In the genomic region with DNA sequence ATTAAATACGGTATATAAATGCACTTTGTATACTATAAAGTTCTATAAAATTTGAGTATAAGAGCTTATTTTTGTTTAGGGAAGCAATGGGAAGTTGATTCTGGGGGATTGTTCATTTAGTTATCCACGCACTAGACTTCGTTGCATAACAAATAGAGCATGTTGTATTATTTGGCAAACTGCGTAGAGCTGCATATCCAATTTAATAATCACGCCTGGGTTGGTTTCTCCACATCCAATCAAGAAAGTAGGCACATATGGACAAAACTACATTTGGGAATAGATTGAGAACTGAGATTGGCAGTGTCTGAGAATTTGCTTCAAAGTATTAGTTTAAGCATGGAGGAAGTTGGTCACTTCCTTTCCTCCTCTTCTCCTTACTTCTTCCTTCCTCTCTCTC, we compare ENCODE assay signal across 18 mouse cellular contexts.
"Had no signal": no experiment of that assay in that cellular context is flagged by ENCODE, and none has a peak within 500 bp of the region (broad histone marks: within the 10 kb centered on the region; RNA-seq: fewer than 3 reads in every experiment).

No protein-coding gene starts in this region.

- H3K27me3 ChIP-seq: midbrain, embryonic 13.5 days; midbrain, embryonic 15.5 days; neural tube, embryonic 13.5 days; neural tube, embryonic 15.5 days had no signal

- H3K4me3 ChIP-seq: midbrain, embryonic 10.5 days; midbrain, embryonic 13.5 days; midbrain, embryonic 15.5 days; myocyte; neural tube, embryonic 13.5 days; neural tube, embryonic 15.5 days had no signal

- H3K9ac ChIP-seq: lung, embryonic 14.5 days; midbrain, embryonic 13.5 days; midbrain, embryonic 15.5 days; neural tube, embryonic 13.5 days; neural tube, embryonic 15.5 days had no signal

- H3K9me3 ChIP-seq: midbrain, embryonic 10.5 days; midbrain, embryonic 13.5 days; midbrain, embryonic 15.5 days; neural tube, embryonic 13.5 days; neural tube, embryonic 15.5 days had no signal

- H3K4me2 ChIP-seq: lung, embryonic 14.5 days; midbrain, embryonic 13.5 days; midbrain, embryonic 15.5 days; neural tube, embryonic 13.5 days; neural tube, embryonic 15.5 days had no signal

- H3K27ac ChIP-seq: midbrain, embryonic 10.5 days; midbrain, embryonic 13.5 days; midbrain, embryonic 15.5 days; neural tube, embryonic 13.5 days; neural tube, embryonic 15.5 days had no signal

- H3K36me3 ChIP-seq: midbrain, embryonic 10.5 days; midbrain, embryonic 13.5 days; midbrain, embryonic 15.5 days; neural tube, embryonic 13.5 days; neural tube, embryonic 15.5 days had no signal

- DNase-seq: lung, adult 18-20 months; lung, embryonic 14.5 days; lung, postnatal 10 days; lung, postnatal 4 days; retina, postnatal 1 day; right cerebral cortex, adult 18-20 months; right cerebral cortex, postnatal 25 days; right cerebral cortex, postnatal 4 days; spleen, adult 18-20 months; thymus, adult 18-20 months; thymus, postnatal 14 days; thymus, postnatal 36 days had no signal

- H3K4me1 ChIP-seq: midbrain, embryonic 10.5 days; midbrain, embryonic 13.5 days; midbrain, embryonic 15.5 days; neural tube, embryonic 13.5 days had no signal

- ATAC-seq: midbrain, embryonic 13.5 days; midbrain, embryonic 15.5 days had no signal
